Mouse (Mus musculus): Measurements from ENCODE around the gene Tm4sf5.

Gene Tm4sf5

GRCm38 (mm10) chr11:70553940-70554339 is 48.9 kb downstream of the Tm4sf5 start:
- no peak for DNase-seq

- DNase-seq = no peak
These were observed 52.5 kb downstream of the Tm4sf5 start for GRCm38 (mm10) chr11:70557545-70557944.

All from cerebellum, postnatal 25 days (tissue).